In the genomic region with DNA sequence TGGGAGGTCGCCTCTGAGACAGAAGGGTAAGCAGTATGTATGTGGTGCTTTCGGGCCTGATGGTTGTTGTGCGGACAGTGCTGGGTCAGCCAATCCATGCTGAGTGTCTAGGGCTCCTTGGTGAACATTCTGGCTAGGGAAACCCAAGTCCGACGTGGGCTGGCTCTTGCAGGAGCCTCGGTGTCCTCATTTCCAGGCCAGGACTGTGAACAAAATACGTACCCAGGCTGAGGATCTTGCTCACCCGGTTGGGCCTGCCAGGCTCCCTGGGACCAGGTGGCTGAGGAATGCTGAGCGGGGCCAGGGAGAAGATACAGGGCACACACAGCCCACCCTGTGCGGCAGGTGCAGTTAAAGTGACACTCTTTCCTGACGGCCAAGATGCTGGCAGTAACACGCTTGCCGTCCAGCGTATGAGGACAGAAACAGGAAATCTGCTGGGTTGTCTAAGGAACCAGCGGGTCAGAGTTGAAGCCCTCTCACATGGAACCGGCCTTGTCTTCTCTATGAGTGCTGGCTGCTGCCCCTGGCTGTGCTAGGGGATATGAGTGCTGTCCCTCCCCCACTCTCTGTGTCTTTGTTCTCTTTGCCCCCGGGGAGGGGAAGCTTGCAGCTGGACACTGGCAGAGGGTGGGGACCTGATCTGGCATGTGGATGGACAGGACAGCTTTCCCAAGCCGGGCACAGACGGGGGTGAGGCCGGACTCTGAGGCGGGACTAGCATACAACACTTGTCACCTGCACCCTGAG, we compare ENCODE assay signal across 10 mouse cellular contexts. TPM values are rescaled to one million over a fixed set of nuclear protein-coding genes. Genes with fewer than 3 reads are reported as not detected.
DNase-seq lines count a peak whose midpoint lies in the region; ATAC-seq and TF ChIP-seq lines count a peak whose summit lies in the region.
"Had no signal": no experiment of that assay in that cellular context is flagged by ENCODE, and none has a peak within 500 bp of the region (broad histone marks: within the 10 kb centered on the region; RNA-seq: fewer than 3 reads in every experiment).

No protein-coding gene starts in this region.

- no peaks in the 10 kb centered on the region for H3K9me3 ChIP-seq in intestine, embryonic 16.5 days (ENCODE audit: control insufficient read depth, low read length)
- no peaks in the 10 kb centered on the region for H3K9me3 ChIP-seq in intestine, postnatal 0 days (ENCODE audit: control insufficient read depth)
- H3K9me3 ChIP-seq: heart, embryonic 15.5 days had no signal

- H3K4me3 ChIP-seq in intestine, embryonic 16.5 days (ENCODE audit: low read length), result no peak overlapping the region
- no peak overlapping the region for H3K4me3 ChIP-seq in intestine, postnatal 0 days (ENCODE audit: low read depth, low read length)
- H3K4me3 ChIP-seq in macrophage (ENCODE audit: inconsistent target), result no peak overlapping the region
- H3K4me3 ChIP-seq: heart, embryonic 15.5 days had no signal

- 0 out of 2 replicates have a peak overlapping the region, but pooled peaks have one; percentile 12 for H3K9ac ChIP-seq in intestine, embryonic 16.5 days (ENCODE audit: low read depth, low read length)
- H3K9ac ChIP-seq in intestine, postnatal 0 days (ENCODE audit: low read depth, low read length), result no peak overlapping the region
- H3K9ac ChIP-seq: heart, embryonic 15.5 days had no signal

- H3K79me2 ChIP-seq in macrophage (ENCODE audit: inconsistent target), result peaks cover 91% of the 10 kb centered on the region

- H3K4me2 ChIP-seq in intestine, embryonic 16.5 days (ENCODE audit: low read depth, low read length), result no peak overlapping the region
- H3K4me2 ChIP-seq in intestine, postnatal 0 days (replicated peaks; ENCODE audit: low read depth), result no peak overlapping the region
- H3K4me2 ChIP-seq: heart, embryonic 15.5 days had no signal

- DNase-seq in retina, postnatal 1 day, result peak; percentile 71
- DNase-seq in retina, embryonic 14.5 days (ENCODE audit: low spot score), result no peak
- peak; percentile 45 to 59 for DNase-seq in gastrocnemius, adult 8-10 months (ENCODE audit: low spot score in 2 of 2)
- DNase-seq in testis, postnatal 10 days (ENCODE audit: low spot score), result no peak
- DNase-seq in ovary, postnatal 36 days (ENCODE audit: low spot score), result no peak
- DNase-seq: right cerebral cortex, postnatal 14 days had no signal

- H3K27ac ChIP-seq in intestine, embryonic 16.5 days (ENCODE audit: low read length), result no peak overlapping the region
- H3K27ac ChIP-seq in intestine, postnatal 0 days (ENCODE audit: low read depth, low read length), result no peak overlapping the region
- 0 out of 2 replicates have a peak overlapping the region, but pooled peaks have one; percentile 39 for H3K27ac ChIP-seq in macrophage

- no peak for TF ChIP-seq CTCF in intestine, postnatal 0 days (IDR thresholded peaks at IDR 0.05; ENCODE audit: low read depth)

- peaks cover 42% of the 10 kb centered on the region for H3K4me1 ChIP-seq in intestine, embryonic 16.5 days (ENCODE audit: control insufficient read depth, insufficient read depth, low read length)
- H3K4me1 ChIP-seq in intestine, postnatal 0 days (replicated peaks; ENCODE audit: control insufficient read depth, insufficient read depth, low read length), result peaks cover 8% of the 10 kb centered on the region; the same call in 1 of the 2 replicates

- WGBS in intestine, embryonic 16.5 days, result 73% methylated on average over 21 of the region's 21 CpGs
- WGBS in intestine, postnatal 0 days, result 79% methylated on average over 21 of the region's 21 CpGs
- 61% methylated on average over 19 of the region's 21 CpGs for WGBS in macrophage (ENCODE audit: missing documents)

- no peaks in the 10 kb centered on the region for H3K27me3 ChIP-seq in intestine, embryonic 16.5 days (replicated peaks; ENCODE audit: control insufficient read depth, insufficient read depth, low read length)
- peaks cover 8% of the 10 kb centered on the region; the same call in 1 of the 2 replicates for H3K27me3 ChIP-seq in intestine, postnatal 0 days (replicated peaks; ENCODE audit: control insufficient read depth, insufficient read depth, low read length)

- no peaks in the 10 kb centered on the region for H3K36me3 ChIP-seq in intestine, embryonic 16.5 days (ENCODE audit: control insufficient read depth, insufficient read depth, low read length)
- H3K36me3 ChIP-seq in intestine, postnatal 0 days (ENCODE audit: control insufficient read depth, insufficient read depth), result no peaks in the 10 kb centered on the region
- H3K36me3 ChIP-seq in macrophage (ENCODE audit: inconsistent target), result no peaks in the 10 kb centered on the region
- H3K36me3 ChIP-seq: heart, embryonic 15.5 days had no signal

- ATAC-seq in intestine, embryonic 16.5 days, result no peak
- ATAC-seq in intestine, postnatal 0 days, result no peak

RNA-seq across cellular contexts. Expression of a gene that starts 4.6 kb away (rescaled TPM):
- 1.6 and 2.6 TPM in 2 replicates for polyA plus RNA-seq in intestine, embryonic 16.5 days (2015; fragmentation: Nextera tagmentation; extraction: Ambion mirVana)
- polyA plus RNA-seq in intestine, postnatal 0 days (2015; fragmentation: Nextera tagmentation; extraction: Ambion mirVana), result 0.70 and 1.1 TPM in 2 replicates
- 1 to 10 TPM; 6.7 to 9.2 (median 8.4) TPM for total RNA-seq in gastrocnemius, adult 8-10 months (2022)
- total RNA-seq in macrophage (2018; cell fraction: chromatin; rRNA removed), result 100 to 1,000 TPM in 3 of 26 experiments, 10 to 100 TPM in 23; 10.2 to 397 (median 25.5) TPM
- total RNA-seq in macrophage (2018; cell fraction: cytosol; rRNA removed), result 10 to 100 TPM in 12 of 26 experiments, 1 to 10 TPM in 14; 2.1 to 23.7 (median 7.4) TPM
- total RNA-seq in macrophage (2018; cell fraction: nucleus; rRNA removed), result 10 to 100 TPM in 16 of 26 experiments, 1 to 10 TPM in 10; 4.2 to 93.0 (median 16.7) TPM
- 6.8 to 20.9 TPM (median 9.4 TPM) in 3 replicates for polyA plus RNA-seq in macrophage (2018)

RNA-seq across cellular contexts. Expression of a gene that starts 26.7 kb away (rescaled TPM):
- 2.1 and 2.7 TPM in 2 replicates for polyA plus RNA-seq in intestine, embryonic 16.5 days (2015; fragmentation: Nextera tagmentation; extraction: Ambion mirVana)
- 0.57 and 0.67 TPM in 2 replicates for polyA plus RNA-seq in intestine, postnatal 0 days (2015; fragmentation: Nextera tagmentation; extraction: Ambion mirVana)
- 1,000 to 10,000 TPM in 3 of 4 experiments, 100 to 1,000 TPM in 1; 952 to 1,087 (median 1,016) TPM for total RNA-seq in gastrocnemius, adult 8-10 months (2022)
- total RNA-seq in macrophage (2018; cell fraction: chromatin; rRNA removed), result 10 to 100 TPM in 13 of 26 experiments, 1 to 10 TPM in 13; 2.6 to 59.5 (median 10.7) TPM
- total RNA-seq in macrophage (2018; cell fraction: cytosol; rRNA removed), result 10 to 100 TPM in 25 of 26 experiments, 1 to 10 TPM in 1; 9.8 to 60.0 (median 28.1) TPM
- 10 to 100 TPM in 14 of 26 experiments, 1 to 10 TPM in 12; 5.0 to 69.9 (median 11.8) TPM for total RNA-seq in macrophage (2018; cell fraction: nucleus; rRNA removed)
- 33.0 to 157 TPM (median 71.6 TPM) in 3 replicates for polyA plus RNA-seq in macrophage (2018)

RNA-seq across cellular contexts. Expression of a gene that starts 51.3 kb away (rescaled TPM):
- 168 and 186 TPM in 2 replicates for polyA plus RNA-seq in intestine, embryonic 16.5 days (2015; fragmentation: Nextera tagmentation; extraction: Ambion mirVana)
- polyA plus RNA-seq in intestine, postnatal 0 days (2015; fragmentation: Nextera tagmentation; extraction: Ambion mirVana), result 52.6 and 54.5 TPM in 2 replicates
- 10 to 100 TPM; 22.2 to 26.3 (median 24.3) TPM for total RNA-seq in gastrocnemius, adult 8-10 months (2022)
- 10 to 100 TPM in 9 of 26 experiments, 1 to 10 TPM in 16, not detected in 1; 1.1 to 26.5 (median 6.5) TPM for total RNA-seq in macrophage (2018; cell fraction: chromatin; rRNA removed)
- 10 to 100 TPM; 12.1 to 26.8 (median 20.1) TPM for total RNA-seq in macrophage (2018; cell fraction: cytosol; rRNA removed)
- total RNA-seq in macrophage (2018; cell fraction: nucleus; rRNA removed), result 10 to 100 TPM in 11 of 26 experiments, 1 to 10 TPM in 15; 2.3 to 45.8 (median 8.3) TPM
- polyA plus RNA-seq in macrophage (2018), result 5.6 to 43.8 TPM (median 19.5 TPM) in 3 replicates

Comparison
In these comparisons a context has a peak if more than half of its experiments do, and no peak if none do; other contexts are left out.
1. DNase-seq: peak in retina, postnatal 1 day (single experiment) and gastrocnemius, adult 8-10 months (2 of 2); none in retina, embryonic 14.5 days (single experiment), testis, postnatal 10 days (single experiment) and ovary, postnatal 36 days (single experiment).